11 mouse cellular contexts compared by ENCODE assay signal in genomic region chr9:66988198-66988887, GRCm38 (mm10). TPM values are rescaled to one million over a fixed set of nuclear protein-coding genes. Genes with fewer than 3 reads are reported as not detected.
A peak's percentile ranks its signal among the peaks of the same experiment; 100 is the strongest.
DNase-seq lines count a peak whose midpoint lies in the region; ATAC-seq and TF ChIP-seq lines count a peak whose summit lies in the region.
"Had no signal": no experiment of that assay in that cellular context is flagged by ENCODE, and none has a peak within 500 bp of the region (broad histone marks: within the 10 kb centered on the region; RNA-seq: fewer than 3 reads in every experiment).

No protein-coding gene starts in this region.

- WGBS in lung, embryonic 15.5 days = 34% methylated on average over 11 of the region's 11 CpGs
- WGBS in intestine, postnatal 0 days = 49% methylated on average over 11 of the region's 11 CpGs
- 70% methylated on average over 11 of the region's 11 CpGs for WGBS in small intestine, adult 2 months

- H3K4me2 ChIP-seq in lung, embryonic 15.5 days = no peak overlapping the region
- no peak overlapping the region for H3K4me2 ChIP-seq in intestine, postnatal 0 days (replicated peaks; ENCODE audit: low read depth)
- H3K4me2 ChIP-seq: forebrain, embryonic 12.5 days had no signal

- ATAC-seq in frontal cortex, adult (ENCODE audit: low TSS enrichment) = peak; percentile 11; the same call in 1 of the 2 replicates
- peak; percentile 56 for ATAC-seq in lung, embryonic 15.5 days (ENCODE audit: borderline replicate concordance, extremely low read depth, low FRiP score, low TSS enrichment)
- ATAC-seq in intestine, postnatal 0 days = no peak
- ATAC-seq: hindbrain, embryonic 16.5 days had no signal

- H3K36me3 ChIP-seq in lung, embryonic 15.5 days = no peaks in the 10 kb centered on the region
- H3K36me3 ChIP-seq in intestine, postnatal 0 days (ENCODE audit: control insufficient read depth, insufficient read depth) = no peaks in the 10 kb centered on the region
- no peaks in the 10 kb centered on the region for H3K36me3 ChIP-seq in small intestine, adult 2 months (ENCODE audit: control insufficient read depth, insufficient read depth, low read length)
- H3K36me3 ChIP-seq: forebrain, embryonic 12.5 days had no signal

- no peak overlapping the region for H3K4me3 ChIP-seq in lung, embryonic 15.5 days
- H3K4me3 ChIP-seq in intestine, postnatal 0 days (ENCODE audit: low read depth, low read length) = no peak overlapping the region
- no peak overlapping the region for H3K4me3 ChIP-seq in small intestine, adult 2 months (ENCODE audit: low read depth, low read length)
- H3K4me3 ChIP-seq: forebrain, embryonic 12.5 days had no signal

- H3K27me3 ChIP-seq in lung, embryonic 15.5 days = no peaks in the 10 kb centered on the region
- no peaks in the 10 kb centered on the region for H3K27me3 ChIP-seq in intestine, postnatal 0 days (replicated peaks; ENCODE audit: control insufficient read depth, insufficient read depth, low read length)
- H3K27me3 ChIP-seq in small intestine, adult 2 months (ENCODE audit: control insufficient read depth, insufficient read depth, low read length) = no peaks in the 10 kb centered on the region
- H3K27me3 ChIP-seq: forebrain, embryonic 12.5 days had no signal

- no peaks in the 10 kb centered on the region for H3K9me3 ChIP-seq in lung, embryonic 15.5 days
- H3K9me3 ChIP-seq in intestine, postnatal 0 days (ENCODE audit: control insufficient read depth) = no peaks in the 10 kb centered on the region
- H3K9me3 ChIP-seq: forebrain, embryonic 12.5 days had no signal

- peaks cover 45% of the 10 kb centered on the region for H3K4me1 ChIP-seq in lung, embryonic 15.5 days
- H3K4me1 ChIP-seq in intestine, postnatal 0 days (replicated peaks; ENCODE audit: control insufficient read depth, insufficient read depth, low read length) = no peaks in the 10 kb centered on the region
- peaks cover 14% of the 10 kb centered on the region for H3K4me1 ChIP-seq in small intestine, adult 2 months (ENCODE audit: control insufficient read depth, insufficient read depth, insufficient read length, low read length)

- no peak for TF ChIP-seq POLR2A in small intestine, adult 2 months (IDR thresholded peaks at IDR 0.05; ENCODE audit: low read depth, low read length)

- peak overlapping the region; percentile 95 for H3K27ac ChIP-seq in lung, embryonic 15.5 days
- peak overlapping the region; percentile 75 for H3K27ac ChIP-seq in intestine, postnatal 0 days (ENCODE audit: low read depth, low read length)
- H3K27ac ChIP-seq in small intestine, adult 2 months (ENCODE audit: insufficient read depth, low read depth, low read length) = peak overlapping the region; percentile 7; the same call in 1 of the 2 replicates
- H3K27ac ChIP-seq: forebrain, embryonic 12.5 days had no signal

- DNase-seq in frontal cortex, postnatal 36 days (ENCODE audit: low spot score in 2 of 2) = no peak
- DNase-seq in lung, postnatal 10 days = no peak
- DNase-seq in embryo, embryonic 10 days (ENCODE audit: low spot score) = no peak
- no peak for DNase-seq in layer of hippocampus, adult 9-11 months
- DNase-seq: cerebellum, adult 11 months had no signal

- TF ChIP-seq CTCF in intestine, postnatal 0 days (IDR thresholded peaks at IDR 0.05; ENCODE audit: low read depth) = no peak
- no peak for TF ChIP-seq CTCF in small intestine, adult 2 months (IDR thresholded peaks at IDR 0.05; ENCODE audit: extremely low read depth, insufficient read length, insufficient replicate concordance, low read depth, low read length)

- peak overlapping the region; percentile 17; the same call in 1 of the 2 replicates for H3K9ac ChIP-seq in lung, embryonic 15.5 days
- H3K9ac ChIP-seq in intestine, postnatal 0 days (ENCODE audit: low read depth, low read length) = no peak overlapping the region
- H3K9ac ChIP-seq: forebrain, embryonic 12.5 days had no signal

RNA-seq across cellular contexts. Expression of gene Lactb, which starts 13.1 kb away (rescaled TPM):
- polyA plus RNA-seq in lung, embryonic 15.5 days (2015; fragmentation: Nextera tagmentation; extraction: Ambion mirVana) = 6.7 and 7.2 TPM in 2 replicates
- polyA plus RNA-seq in intestine, postnatal 0 days (2015; fragmentation: Nextera tagmentation; extraction: Ambion mirVana) = 14.9 and 17.2 TPM in 2 replicates
- 16.3 and 26.8 TPM in 2 replicates for polyA plus RNA-seq in small intestine, adult 2 months (2012; rRNA removed)

RNA-seq across cellular contexts. Expression of gene Rps27l, which starts 42.5 kb away (rescaled TPM):
- polyA plus RNA-seq in lung, embryonic 15.5 days (2015; fragmentation: Nextera tagmentation; extraction: Ambion mirVana) = 602 and 647 TPM in 2 replicates
- polyA plus RNA-seq in intestine, postnatal 0 days (2015; fragmentation: Nextera tagmentation; extraction: Ambion mirVana) = 712 and 778 TPM in 2 replicates
- 9.6 and 10.2 TPM in 2 replicates for polyA plus RNA-seq in small intestine, adult 2 months (2012; rRNA removed)

Comparison
In these comparisons a context has a peak if more than half of its experiments do, and no peak if none do; other contexts are left out.
1. H3K27ac ChIP-seq: peak in every context shown above with its lines; median percentile 95 in lung, embryonic 15.5 days; 75 in intestine, postnatal 0 days; 7 in small intestine, adult 2 months.
2. RNA of gene Rps27l, which starts 42.5 kb away (polyA plus RNA-seq): 712 to 778 TPM in intestine, postnatal 0 days and 602 to 647 TPM in lung, embryonic 15.5 days; 9.6 to 10.2 TPM in small intestine, adult 2 months; every median in the first group is over 10 times any median in the second.